Mouse (Mus musculus) limb, embryonic 13.5 days (tissue): ENCODE results near the gene Med6. TPM values are rescaled to one million over a fixed set of nuclear protein-coding genes. Genes with fewer than 3 reads are reported as not detected.
"Not testable (repeated sequence)": the region's sequence is repeated elsewhere in the genome, so short reads cannot be mapped to it uniquely, and the experiment has no call there.

Experiments
- ATAC-seq: fragments of 200-750 bp; cut with Nextera tagmentation; 2 replicates; pipeline ENCODE4 v1.8.0; 2017; ENCODE audit warnings: low read depth, moderate number of reproducible peaks, moderate TSS enrichment; ENCODE audit not compliant: low FRiP score
- H3K27ac ChIP-seq: fragments of 300-500 bp; sonication (generic); 2 replicates; pipeline ENCODE4 v1.5.1; 2015; ENCODE audit warnings: inconsistent platforms, mild to moderate bottlenecking, moderate library complexity
- H3K27me3 ChIP-seq: fragments of 300-500 bp; sonication (generic); 2 replicates; pipeline ENCODE4 v1.6.1; 2015; ENCODE audit warnings: mild to moderate bottlenecking, inconsistent platforms
- H3K36me3 ChIP-seq: fragments of 300-500 bp; sonication (generic); 2 replicates; pipeline ENCODE4 v1.6.1; 2015; ENCODE audit warnings: inconsistent platforms, mild to moderate bottlenecking, moderate library complexity
- H3K4me1 ChIP-seq: fragments of 300-500 bp; sonication (generic); 2 replicates; pipeline ENCODE4 v1.6.1; 2015; ENCODE audit warnings: inconsistent platforms
- H3K4me2 ChIP-seq: fragments of 300-500 bp; sonication (generic); replicated peaks from 2 replicates; pipeline ENCODE4 v1.6.1; 2015; ENCODE audit warnings: inconsistent platforms, mild to moderate bottlenecking, moderate library complexity
- H3K4me3 ChIP-seq: fragments of 300-500 bp; sonication (generic); 2 replicates; pipeline ENCODE4 v1.5.1; 2015; ENCODE audit warnings: moderate library complexity, mild to moderate bottlenecking, inconsistent platforms
- H3K9ac ChIP-seq: fragments of 300-500 bp; sonication (generic); 2 replicates; pipeline ENCODE4 v1.6.1; 2015; ENCODE audit warnings: mild to moderate bottlenecking, inconsistent platforms
- H3K9me3 ChIP-seq: fragments of 300-500 bp; sonication (generic); 2 replicates; pipeline ENCODE4 v1.6.1; 2016; ENCODE audit warnings: inconsistent platforms
- WGBS: fragments of 180-500 bp; shearing (Covaris S2); methylation state at CpG from one replicate; pipeline ENCODE4 v1.1.7; 2015; 5-methylcytosine and 5-hydroxymethylcytosine counted together
- polyA plus RNA-seq: library from polyadenylated mRNA; unstranded; fragments of >200 nt; fragmentation: Nextera tagmentation; extraction: Ambion mirVana; gene quantifications from 2 replicates; pipeline ENCODE4 v1.2.1, GENCODE M21; 2015

The Med6 gene
- polyA plus RNA-seq, 1 experiment from 2014 or later = 85.8 TPM

DNA sequence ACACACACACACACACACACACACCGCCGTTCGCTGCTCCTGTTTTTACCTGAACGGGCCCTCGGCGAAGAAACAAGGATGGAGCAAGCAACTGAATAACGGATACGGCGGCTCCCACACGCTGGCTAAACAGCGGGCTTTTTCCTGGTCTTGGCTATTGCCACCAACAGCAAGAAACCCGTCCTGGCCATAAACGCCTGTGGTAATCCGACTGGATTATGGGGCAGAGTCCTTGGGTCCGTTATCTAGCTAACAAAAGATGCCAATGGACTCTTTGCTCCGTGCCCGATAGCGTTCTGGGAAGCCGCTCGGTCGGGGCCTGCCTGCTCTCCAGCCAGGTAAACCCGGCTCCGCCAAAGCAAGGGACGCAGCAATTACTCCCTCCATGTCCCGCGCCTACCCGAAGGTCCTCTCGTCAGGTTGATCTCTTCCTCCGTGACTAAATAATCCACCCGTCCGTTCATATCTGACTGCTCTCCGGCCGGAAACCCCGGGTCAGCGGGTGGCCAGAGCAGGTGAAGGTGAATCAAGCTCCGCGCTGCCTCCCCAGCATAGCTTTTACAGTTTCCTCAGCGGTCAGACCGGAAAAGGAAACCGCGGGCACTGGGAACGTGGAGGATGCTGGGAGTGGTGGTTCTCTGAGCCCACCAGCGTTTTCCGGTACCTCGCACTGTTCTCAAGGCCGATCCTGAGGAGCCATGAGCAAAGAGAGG is 62.3 kb downstream of the Med6 start, which contains the start of the genes Gm20498 and Synj2bp:
Gene Gm20498 (minus strand): TSS at position 590 of the 713 bp plus-strand sequence.
Gene Synj2bp (minus strand): TSS at position 596 of the 713 bp plus-strand sequence.
- under 1% methylated on average over 46 of the region's 46 CpGs for WGBS
- H3K27me3 ChIP-seq = no peaks in the 10 kb centered on the region
- H3K27ac ChIP-seq = peak within 1 kb of the TSS; percentile 67

DNA sequence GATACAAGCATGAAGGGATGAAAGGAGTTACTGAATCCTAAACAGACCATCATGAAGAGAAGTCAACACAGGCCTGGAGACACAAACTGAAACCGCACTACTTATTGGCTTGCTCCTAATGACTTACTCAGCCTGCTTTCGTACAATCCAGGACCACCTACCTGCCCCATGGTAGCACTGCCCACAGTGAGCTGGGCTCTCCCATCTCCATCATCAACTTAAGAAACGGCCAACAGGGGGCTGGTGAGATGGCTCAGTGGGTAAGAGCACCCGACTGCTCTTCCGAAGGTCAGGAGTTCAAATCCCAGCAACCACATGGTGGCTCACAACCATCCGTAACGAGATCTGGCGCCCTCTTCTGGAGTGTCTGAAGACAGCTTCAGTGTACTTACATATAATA is 64.2 kb downstream of the Med6 start:
- H3K36me3 ChIP-seq, H3K4me2 ChIP-seq, H3K4me3 ChIP-seq, ATAC-seq, H3K9ac ChIP-seq, H3K27me3 ChIP-seq, H3K9me3 ChIP-seq, H3K27ac ChIP-seq: not testable (repeated sequence)
- 67% methylated on average over 8 of the region's 8 CpGs for WGBS
- H3K4me1 ChIP-seq = peaks cover 13% of the 10 kb centered on the region

More for the DNA sequence above, 62.3 kb downstream of the Med6 start, which contains the start of the genes Gm20498 and Synj2bp:
- H3K4me3 ChIP-seq = peak within 1 kb of the TSS; percentile 86
- ATAC-seq = peak; percentile 97
- no peaks in the 10 kb centered on the region for H3K9me3 ChIP-seq
- peak within 1 kb of the TSS; percentile 76 for H3K4me2 ChIP-seq
- peaks cover 13% of the 10 kb centered on the region for H3K4me1 ChIP-seq
- H3K9ac ChIP-seq = peak within 1 kb of the TSS; percentile 88
- no peaks in the 10 kb centered on the region for H3K36me3 ChIP-seq

Other genes starting within 250 kb of the Med6 start
- gene Gm4787, start 215.5 kb downstream of the Med6 start, polyA plus RNA-seq = 0.22 and 0.28 TPM in 2 replicates
- gene Adam4, start 173.1 kb downstream of the Med6 start, polyA plus RNA-seq = 0.56 and 0.59 TPM in 2 replicates
- gene Cox16, start 109.9 kb downstream of the Med6 start, polyA plus RNA-seq = 132 and 138 TPM in 2 replicates
- 28.0 and 31.4 TPM in 2 replicates for gene Gm20498, start 62.1 kb downstream of the Med6 start, polyA plus RNA-seq
- gene Synj2bp, start 62.1 kb downstream of the Med6 start, polyA plus RNA-seq = 35.8 and 41.5 TPM in 2 replicates
- 0.51 and 0.57 TPM in 2 replicates for gene Adam21, start 26.5 kb downstream of the Med6 start, polyA plus RNA-seq
- gene Ttc9, start 36.2 kb upstream of the Med6 start, polyA plus RNA-seq = 0.66 and 0.85 TPM in 2 replicates
- 0.52 and 0.56 TPM in 2 replicates for gene Map3k9, start 186.2 kb upstream of the Med6 start, polyA plus RNA-seq